Mouse (Mus musculus) cerebral cortex, adult 2 months (tissue): ENCODE data around the gene Zfp446.

ENCODE experiments used
- WGBS: fragments of 180-500 bp; shearing (Covaris S2); methylation state at CpG from one replicate; pipeline ENCODE4 v1.1.7; 2018; 5-methylcytosine and 5-hydroxymethylcytosine counted together

Zfp446 gene

GRCm38 (mm10) chr7:12987409-12988189 is 10.0 kb downstream of the Zfp446 start:
- 83% methylated on average over 8 of the region's 8 CpGs for WGBS

DNA sequence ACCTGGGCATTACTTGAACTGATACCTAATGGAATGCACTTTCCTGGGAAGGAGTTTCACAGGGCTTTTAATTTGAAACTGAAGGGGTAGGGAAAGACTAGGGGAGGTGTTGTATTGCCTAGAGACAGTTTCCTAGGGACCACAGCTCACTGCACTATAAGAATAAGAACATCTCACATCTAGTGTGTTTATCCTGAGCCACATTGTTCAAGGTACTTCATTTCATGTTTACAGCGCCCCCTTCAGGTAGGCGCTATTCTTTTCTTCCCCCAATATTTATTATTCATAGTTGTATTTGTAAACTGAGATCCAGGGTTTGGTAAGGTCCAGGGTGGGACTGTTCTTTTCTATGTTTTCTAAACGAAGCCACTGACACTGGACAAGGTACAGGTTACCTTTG is 14.6 kb downstream of the Zfp446 start:
- WGBS = 5% methylated on average over 3 of the region's 3 CpGs

- WGBS = 88% methylated on average over 10 of the region's 10 CpGs
These were observed 15.5 kb downstream of the Zfp446 start for GRCm38 (mm10) chr7:12993148-12993547.

DNA sequence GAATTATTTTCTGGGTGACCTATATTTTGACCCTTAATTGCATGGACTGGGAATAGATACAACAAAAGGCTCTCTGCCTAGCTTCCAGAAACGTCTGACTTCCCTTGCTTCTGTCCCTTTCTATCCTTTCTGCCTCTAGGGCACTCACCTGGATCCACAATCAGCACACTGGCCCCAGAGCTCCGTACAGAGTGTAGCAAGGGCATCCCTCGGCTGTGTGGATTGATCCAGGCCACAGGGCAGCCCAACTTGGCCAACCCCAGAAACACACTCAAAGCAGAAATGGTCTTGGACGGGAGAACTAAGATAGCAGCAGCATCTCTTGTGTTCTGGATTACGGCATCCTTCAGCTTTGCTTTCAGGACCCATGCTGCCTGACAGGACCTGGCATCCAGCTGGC is 19.6 kb downstream of the Zfp446 start:
- WGBS = 81% methylated on average over 5 of the region's 5 CpGs

- WGBS = 78% methylated on average over 5 of the region's 5 CpGs
These were observed 20.4 kb downstream of the Zfp446 start, which contains the start of gene Slc27a5 for GRCm38 (mm10) chr7:12998053-12998452. TSS of gene Slc27a5 (minus strand) at chr7:12998192.

DNA sequence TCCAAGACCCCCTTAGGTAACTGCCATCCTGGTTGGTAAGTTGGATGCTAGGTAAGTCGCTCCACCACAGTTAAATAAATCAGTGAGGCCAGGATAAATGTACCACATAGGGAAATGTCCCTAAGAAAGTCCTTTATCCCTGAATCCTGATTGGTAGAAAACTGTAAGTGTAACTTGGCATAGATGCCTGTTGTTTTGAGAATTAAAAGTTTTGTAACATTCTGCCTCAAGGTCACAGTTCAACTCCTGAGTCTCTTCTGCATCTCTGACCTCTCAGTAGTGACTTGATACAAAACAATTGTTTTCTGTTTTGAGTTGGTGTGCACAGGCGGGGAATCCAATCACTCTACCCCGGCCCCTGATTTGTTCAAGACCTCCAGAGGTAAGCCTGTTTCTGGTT is 21.2 kb downstream of the Zfp446 start, which contains the start of gene Trim28:
Gene Trim28, plus strand, starts transcription at position 264 of the 400 bp plus-strand sequence.
- WGBS = 84% methylated on average over 3 of the region's 3 CpGs

GRCm38 (mm10) chr7:13001584-13001983 is 23.9 kb downstream of the Zfp446 start:
- WGBS = 89% methylated on average over 1 of the region's 1 CpGs

- 78% methylated on average over 5 of the region's 5 CpGs for WGBS
These were observed 25.7 kb downstream of the Zfp446 start for GRCm38 (mm10) chr7:13003380-13003779.

- 70% methylated on average over 17 of the region's 17 CpGs for WGBS
These were observed 28.4 kb downstream of the Zfp446 start for GRCm38 (mm10) chr7:13006011-13006410.

- WGBS = 73% methylated on average over 10 of the region's 10 CpGs
These were observed 28.9 kb downstream of the Zfp446 start for GRCm38 (mm10) chr7:13006531-13006930.

GRCm38 (mm10) chr7:13007341-13008092 is 29.9 kb downstream of the Zfp446 start:
- 61% methylated on average over 57 of the region's 57 CpGs for WGBS

DNA sequence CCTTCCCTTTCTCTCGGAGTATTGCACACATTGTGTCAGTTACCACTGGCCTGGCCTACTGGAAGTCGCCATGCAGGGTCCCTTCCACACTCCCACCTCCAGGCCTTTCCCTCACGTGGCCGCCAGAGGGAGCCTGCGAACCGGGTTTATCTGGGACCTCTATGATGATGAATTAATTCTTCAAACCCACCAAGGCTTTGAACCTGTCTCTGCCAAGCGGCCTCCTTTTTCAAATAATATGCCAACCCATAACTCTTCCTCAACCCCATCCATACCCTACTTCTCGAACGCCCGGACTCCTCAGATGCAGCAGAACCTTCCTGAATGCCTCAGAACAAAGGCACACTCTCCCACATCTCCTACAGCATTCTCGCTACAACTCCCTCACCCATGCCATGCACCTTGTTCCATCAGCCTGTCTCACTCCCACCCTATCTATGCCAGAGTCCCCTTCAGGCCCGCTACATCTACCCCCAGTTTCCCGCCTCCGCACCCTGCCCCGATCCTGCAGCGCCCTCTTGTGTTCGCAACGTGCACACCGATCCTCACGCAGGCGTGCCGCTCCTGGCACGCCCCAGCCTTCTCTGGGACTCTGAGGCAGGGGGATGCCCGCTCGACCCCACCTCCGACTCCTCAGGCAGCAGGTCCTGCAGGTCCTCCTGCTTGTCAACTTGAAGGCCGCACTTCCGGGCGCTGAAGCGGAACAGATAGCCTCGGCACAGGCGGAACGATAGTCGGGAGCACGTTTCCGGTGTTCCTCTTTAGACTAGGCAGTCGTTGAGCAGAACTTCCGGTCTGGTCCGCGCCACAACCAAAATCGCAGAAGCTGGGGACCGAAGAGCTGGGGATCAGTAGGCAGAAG is 31.7 kb downstream of the Zfp446 start:
- under 1% methylated on average over 42 of the region's 42 CpGs for WGBS

DNA sequence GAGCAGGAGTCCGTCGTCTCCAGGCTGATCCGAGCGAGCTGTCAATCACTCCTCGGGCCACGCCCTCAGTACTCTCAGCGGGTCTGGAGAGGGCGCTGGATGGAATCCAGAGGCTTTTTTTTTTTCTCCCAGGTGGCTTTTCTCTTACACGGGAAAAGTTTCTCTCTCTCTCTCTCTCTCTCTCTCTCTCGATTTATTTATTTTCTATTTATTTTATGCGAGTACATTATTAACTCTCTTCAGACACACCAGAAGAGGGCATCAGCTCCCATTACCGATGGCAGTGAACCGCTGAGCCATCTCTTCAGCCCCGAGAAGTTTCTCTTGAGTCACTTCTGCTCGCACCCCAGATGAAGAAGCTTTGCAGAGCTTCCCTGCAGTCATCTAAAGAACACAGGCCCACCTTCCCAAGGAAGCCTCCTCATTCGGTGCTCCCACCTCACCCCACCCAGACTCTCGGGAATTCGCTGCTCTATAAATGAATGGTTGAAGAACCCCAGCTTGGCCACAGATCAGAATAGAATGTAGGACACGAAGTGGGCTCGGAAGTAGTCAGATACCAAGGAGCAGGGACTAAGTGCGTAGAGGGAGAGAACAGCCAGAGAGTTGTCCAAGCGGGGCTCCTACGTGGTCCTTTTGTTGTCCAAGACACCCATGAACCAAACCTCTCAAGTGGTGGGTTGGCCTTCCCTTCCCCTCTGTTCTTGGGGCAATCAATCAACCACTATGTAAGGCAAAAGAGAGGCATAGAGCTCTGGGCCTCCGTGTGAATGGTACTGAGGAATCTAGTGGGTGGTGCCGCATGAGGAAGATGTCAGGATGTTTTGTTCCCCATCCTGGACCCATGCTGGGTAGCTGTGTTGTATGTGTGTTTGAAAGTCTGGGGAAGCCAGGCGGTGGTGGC is 32.6 kb downstream of the Zfp446 start, which contains the start of gene Zbtb45:
Gene Zbtb45, minus strand, starts transcription at position 30 of the 904 bp plus-strand sequence.
- WGBS = 8% methylated on average over 26 of the region's 26 CpGs

- 76% methylated on average over 4 of the region's 4 CpGs for WGBS
These were observed 36.0 kb downstream of the Zfp446 start for GRCm38 (mm10) chr7:13013671-13014070.

- 54% methylated on average over 6 of the region's 6 CpGs for WGBS
These were observed 36.7 kb downstream of the Zfp446 start for GRCm38 (mm10) chr7:13014275-13014839.

GRCm38 (mm10) chr7:13015217-13015616 is 37.6 kb downstream of the Zfp446 start:
- 86% methylated on average over 1 of the region's 1 CpGs for WGBS

DNA sequence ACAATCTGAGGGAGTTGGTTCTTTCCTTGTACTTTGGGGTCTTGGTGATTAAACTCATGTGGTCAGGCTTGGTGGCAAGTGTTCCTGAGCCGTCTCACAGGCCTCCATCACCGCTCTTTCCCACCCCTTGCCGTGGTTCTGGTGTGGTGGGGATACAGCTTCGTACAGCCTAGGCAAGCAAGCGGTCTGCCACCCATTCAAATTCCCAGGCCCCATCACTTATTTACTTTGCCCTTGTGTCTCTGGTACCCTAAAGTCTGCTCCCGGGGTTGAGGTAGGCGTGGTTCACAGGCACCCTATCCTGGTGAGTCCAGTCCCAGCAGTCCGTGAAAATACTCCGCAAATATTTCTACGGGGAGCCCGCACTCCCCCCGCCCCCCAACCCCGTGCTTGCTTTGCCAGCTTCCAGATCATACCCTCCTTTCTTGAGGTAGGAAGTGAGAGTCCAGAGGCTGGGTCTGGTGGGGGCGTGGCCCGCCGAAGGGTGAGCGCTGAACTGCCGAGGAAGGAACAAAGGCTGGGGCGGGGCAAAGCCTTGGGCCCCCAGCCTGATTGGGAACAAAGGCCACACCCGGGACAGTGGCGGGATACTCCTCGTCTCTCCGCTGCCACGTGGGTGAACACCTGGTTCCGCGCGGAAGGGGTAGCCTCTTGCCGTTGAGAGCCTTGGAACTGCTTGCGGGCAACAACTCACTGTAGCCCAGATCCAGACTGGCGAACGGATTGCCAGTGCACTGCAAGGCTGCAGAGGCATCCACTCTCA is 45.3 kb downstream of the Zfp446 start:
- 6% methylated on average over 31 of the region's 31 CpGs for WGBS

DNA sequence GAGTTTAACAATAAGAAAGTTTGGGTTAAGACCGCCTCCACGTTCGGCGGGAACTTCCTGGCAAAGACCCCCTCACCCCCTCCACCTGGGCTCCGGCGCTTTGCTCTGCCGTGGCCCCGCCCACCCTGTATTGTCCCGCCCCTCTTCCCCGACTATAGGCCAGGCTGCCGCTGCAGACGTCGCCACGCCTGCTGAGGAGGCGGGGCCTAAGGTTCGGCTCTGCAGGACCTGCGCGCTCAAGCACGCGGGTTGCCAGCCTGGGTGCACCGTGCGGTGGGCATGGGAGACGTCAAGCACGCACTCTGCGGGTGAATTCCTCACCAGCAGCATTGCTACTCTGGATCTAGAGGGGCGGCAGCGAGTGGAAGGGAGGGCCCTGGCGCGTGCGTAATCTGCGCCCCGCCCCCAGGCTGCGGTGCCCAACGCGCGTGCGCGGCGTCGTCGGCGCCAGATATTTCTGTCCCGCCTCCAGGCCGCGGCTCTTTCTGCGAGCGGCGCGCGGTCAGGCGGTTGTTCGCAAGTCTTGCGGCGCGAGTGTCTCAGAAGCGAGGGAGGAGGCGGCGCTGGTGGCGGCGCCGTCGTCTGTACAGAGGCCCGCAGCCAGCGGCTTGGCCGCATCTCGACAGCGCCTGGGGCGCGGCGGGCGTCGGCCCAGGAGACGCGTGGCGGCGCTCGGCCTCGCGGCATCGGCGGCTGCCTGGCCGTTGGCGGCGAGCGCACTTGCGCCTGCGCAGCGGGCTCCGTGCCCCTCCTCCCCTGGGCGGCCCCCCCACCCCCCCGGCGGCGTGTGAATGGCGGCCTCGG is 46.5 kb downstream of the Zfp446 start:
- WGBS = under 1% methylated on average over 92 of the region's 95 CpGs

GRCm38 (mm10) chr7:13024805-13025204 is 47.2 kb downstream of the Zfp446 start:
- under 1% methylated on average over 42 of the region's 44 CpGs for WGBS
